Mouse (Mus musculus) layer of hippocampus, adult 9-10 months (tissue): ENCODE data around the gene Rptor.
A peak's percentile ranks its signal among the peaks of the same experiment; 100 is the strongest.

Source experiments
- DNase-seq: peaks from one replicate; pipeline ENCODE4 v3.0.0; 2022; ENCODE audit warnings: low spot score

Rptor gene

DNA sequence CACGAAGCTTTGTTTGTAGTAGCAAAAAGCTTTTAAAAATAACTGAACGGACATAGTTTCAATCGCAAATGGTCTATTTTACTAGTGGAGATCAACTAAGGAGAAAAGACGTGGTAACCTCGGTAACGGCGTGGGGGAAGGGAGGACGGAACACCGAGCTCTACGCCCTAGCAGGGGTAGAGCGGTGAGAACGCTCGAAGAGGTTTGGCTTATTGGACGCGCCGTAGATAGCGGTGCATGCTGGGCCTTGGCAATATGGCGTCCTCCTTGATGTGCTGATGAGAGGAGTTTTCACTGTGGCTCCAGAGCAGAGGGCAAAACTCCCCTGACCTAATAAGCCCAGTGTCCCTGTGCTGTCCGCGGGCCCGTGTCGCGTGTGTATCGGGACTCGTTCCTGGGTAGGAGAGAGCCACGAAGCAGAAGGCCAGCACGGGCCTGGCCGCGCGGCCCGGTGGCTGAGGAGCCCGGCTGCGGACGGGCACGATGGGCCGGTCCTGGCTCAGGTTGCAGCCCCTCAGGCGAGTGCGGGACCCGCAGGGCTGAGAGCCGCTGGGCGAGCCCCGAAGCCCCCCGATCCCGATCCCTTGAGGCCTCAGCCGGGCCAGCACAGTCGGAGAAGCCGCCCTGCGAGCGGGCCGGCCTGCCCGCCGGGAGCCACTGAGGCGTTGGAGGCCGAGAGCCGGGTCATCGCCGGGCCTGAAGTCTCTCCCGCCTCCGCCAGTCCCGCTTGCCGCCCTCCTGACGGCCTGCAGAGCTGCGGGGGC, at the start of gene Rptor:
Rptor (plus strand) TSS at position 143 of the 764 bp plus-strand sequence.
- DNase-seq: peak; percentile 97

DNA sequence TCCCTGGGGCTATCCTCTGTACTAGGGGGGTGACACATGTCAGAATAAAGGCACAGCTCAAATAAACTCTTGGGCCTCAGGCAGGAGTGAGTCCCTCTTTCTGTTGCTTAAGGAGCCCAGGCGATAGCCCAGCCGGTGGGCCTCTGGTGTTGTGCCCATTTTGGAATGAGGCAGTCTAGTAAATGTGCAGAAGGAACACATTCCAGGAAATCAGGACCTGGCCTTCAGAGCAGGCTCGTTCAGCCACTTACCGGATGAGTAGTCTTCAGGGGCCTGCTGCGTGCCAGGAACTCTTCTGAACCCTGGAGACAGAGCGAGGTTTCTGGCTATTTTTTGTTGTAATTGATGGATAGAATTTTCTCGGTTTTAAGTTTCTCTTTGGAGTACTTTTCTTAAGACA, 48.0 kb upstream of the Rptor start:
- DNase-seq: no peak

GRCm38 (mm10) chr11:119555170-119555569, 47.5 kb upstream of the Rptor start:
- DNase-seq: no peak

GRCm38 (mm10) chr11:119557940-119558869, 44.5 kb upstream of the Rptor start:
- no peak for DNase-seq

DNA sequence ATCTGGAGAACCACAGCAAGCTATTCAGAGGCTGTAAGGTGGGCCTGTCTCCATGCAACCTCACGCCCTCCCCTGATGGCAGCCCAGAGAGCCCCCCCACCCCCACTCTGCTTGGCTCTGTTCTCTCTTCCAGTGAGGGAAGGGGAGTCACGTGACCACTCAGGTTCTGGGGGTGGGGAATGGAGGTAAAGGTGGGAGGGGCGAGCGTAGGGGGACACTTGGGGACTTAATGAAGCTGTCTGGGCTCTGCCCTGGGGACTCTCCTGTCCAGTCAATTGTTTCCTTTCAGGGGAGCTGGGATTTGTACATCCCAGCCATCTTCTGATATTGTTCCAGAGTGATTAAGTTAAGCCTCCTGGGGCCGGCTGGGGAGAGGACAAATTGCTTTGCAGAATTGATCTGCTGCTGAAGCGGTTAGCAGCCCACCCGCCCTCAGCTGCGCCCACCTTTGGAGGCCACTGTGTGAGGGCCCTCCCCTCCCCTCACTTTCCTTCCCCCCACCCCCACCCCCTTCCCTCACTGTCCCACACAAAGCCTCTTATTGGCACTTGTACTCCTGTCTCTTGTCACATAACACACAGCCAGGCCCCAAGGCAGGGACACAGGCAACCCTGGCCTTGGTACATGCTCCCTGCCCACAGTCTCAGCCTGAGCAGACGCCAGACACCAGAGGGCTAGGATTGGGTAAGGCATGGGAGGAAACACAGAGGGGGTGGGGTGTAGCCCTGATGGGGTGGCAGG, 43.7 kb upstream of the Rptor start:
- DNase-seq: no peak

DNA sequence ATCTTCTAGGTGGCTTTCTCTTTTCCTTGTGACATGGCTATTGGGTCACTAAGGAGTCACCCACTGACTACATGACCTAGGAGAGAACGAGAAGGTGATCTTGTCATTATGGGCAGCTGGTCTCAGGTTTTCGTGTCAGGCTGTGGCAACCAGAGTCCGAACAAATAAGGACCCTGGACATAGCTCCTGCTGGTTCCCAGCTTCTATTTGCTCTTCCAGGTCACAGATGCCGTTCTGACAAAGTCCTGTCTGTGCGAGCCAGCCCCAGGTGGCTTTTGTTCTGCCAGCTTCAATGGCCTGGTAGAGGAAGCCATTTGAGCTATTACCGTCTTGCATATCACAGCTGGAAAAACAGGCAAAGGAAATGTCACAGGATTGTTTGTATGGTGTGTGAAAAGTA, 40.4 kb upstream of the Rptor start:
- no peak for DNase-seq

DNA sequence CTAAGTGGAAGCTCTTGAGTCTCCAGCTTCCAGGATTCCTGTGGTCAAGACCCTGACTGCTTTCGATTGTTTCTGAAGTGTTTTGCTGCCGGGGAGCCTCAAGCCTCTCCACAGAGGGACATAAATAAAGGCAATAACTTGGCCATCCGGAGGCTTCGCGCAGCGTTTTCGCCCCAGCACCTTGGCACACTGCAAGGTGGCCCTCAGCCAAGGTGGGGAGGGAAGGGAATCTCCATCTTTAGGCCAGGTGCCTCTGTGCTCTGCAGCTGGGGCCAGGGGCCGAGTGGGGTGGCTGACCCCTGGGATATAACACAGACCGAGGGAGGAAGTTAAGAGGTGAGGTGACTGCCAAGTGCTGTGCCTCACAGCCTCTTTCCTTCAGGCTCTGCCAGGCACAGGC, 39.5 kb upstream of the Rptor start:
- DNase-seq: no peak

DNA sequence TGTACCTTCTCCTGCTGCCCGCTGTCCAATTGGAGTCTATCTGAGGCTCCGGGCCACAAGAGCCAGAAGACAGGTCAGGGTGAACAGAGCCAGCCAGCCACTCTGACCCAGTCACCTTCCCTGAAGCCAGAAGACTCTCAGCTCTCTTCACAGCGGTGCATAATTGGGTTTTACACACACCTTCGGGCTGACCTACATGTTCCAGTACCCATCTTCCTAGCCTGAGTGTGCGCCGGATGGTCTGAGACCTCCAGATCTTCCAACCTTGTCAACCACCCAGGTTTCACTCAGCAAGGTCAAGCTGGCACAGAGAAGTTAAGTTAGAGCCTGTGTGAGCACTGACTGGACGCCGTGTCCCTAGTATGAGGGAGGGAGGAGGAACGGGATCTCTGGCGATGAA, 38.3 kb upstream of the Rptor start:
- DNase-seq: no peak

DNA sequence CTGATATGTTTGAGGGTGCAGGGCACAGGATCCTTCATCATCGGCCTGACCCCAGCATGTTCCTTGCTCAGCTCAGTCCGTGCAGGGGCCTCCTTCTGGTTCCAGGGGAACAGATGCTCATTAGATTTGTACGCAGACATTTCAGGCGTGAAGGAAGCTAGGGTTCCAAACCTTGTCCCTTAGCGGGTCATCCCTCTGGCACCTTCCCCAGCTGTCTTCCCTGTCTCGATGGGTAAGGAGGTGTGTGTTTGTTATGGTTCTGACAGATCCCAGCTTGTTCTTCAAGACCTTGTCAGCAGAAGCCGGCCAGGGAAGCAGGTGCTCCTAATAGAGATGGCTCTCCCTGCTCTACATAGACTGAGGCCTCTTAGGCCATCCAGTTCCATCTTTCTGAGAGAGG, 37.7 kb upstream of the Rptor start:
- DNase-seq: no peak

- DNase-seq: no peak
Observed at GRCm38 (mm10) chr11:119565684-119566083, 37.0 kb upstream of the Rptor start.

DNA sequence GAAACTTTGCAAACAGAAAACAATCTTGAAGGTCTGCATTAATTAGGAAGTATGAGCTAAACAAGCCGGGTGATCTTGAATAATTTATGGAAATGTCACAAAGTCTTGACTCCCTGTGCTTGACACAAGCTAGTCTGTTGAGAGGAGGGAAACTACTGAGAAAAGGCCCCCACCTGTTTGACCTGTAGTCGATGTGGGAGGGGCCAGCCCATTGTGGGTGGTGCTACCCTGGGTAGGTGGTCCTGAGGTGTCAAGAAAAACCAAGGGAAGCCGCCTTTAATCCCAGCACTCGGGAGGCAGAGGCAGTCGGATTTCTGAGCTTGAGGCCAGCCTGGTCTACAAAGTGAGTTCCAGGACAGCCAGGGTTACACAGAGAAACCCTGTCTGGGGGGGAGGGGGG, 36.5 kb upstream of the Rptor start:
- no peak for DNase-seq

GRCm38 (mm10) chr11:119572316-119573010, 30.2 kb upstream of the Rptor start:
- no peak for DNase-seq

- no peak for DNase-seq
Observed at GRCm38 (mm10) chr11:119576855-119577254, 25.9 kb upstream of the Rptor start.

- no peak for DNase-seq
Observed at GRCm38 (mm10) chr11:119577721-119578120, 25.0 kb upstream of the Rptor start.

DNA sequence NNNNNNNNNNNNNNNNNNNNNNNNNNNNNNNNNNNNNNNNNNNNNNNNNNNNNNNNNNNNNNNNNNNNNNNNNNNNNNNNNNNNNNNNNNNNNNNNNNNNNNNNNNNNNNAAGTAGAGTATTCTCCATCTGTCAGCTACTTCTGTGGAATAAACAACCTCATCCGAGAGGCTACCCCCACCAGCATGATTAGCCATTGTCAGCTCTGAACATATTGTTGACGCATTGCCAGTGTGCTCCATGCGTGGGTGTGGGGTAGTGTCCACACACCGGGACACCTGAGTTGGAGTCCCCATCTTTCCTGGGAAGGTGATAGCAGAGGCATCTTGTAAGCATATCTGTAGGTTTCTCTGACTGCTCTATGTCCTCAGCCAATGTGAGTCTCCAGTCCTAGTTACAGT, 16.2 kb upstream of the Rptor start:
- no peak for DNase-seq

DNA sequence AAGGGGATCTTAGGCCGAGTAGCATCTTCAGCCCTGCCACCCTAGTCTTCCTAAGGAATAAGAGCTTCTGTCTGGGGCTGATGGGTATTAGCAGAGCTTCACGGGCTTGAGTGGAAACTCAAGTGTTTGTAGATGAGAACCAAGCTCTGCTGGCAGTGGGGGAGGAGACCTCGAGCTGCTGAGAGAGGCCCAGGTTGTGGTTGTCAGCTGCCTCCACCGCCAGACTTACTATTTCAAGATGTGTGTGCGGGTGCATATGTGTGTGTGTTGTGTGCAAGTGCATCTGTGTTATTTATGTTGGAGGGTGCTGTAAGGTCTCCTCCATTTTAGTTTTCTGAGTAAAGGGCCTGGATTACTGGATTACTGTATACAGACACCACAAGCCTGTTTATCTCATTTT, 15.6 kb upstream of the Rptor start:
- no peak for DNase-seq

- no peak for DNase-seq
Observed at GRCm38 (mm10) chr11:119589242-119589641, 13.5 kb upstream of the Rptor start.

DNA sequence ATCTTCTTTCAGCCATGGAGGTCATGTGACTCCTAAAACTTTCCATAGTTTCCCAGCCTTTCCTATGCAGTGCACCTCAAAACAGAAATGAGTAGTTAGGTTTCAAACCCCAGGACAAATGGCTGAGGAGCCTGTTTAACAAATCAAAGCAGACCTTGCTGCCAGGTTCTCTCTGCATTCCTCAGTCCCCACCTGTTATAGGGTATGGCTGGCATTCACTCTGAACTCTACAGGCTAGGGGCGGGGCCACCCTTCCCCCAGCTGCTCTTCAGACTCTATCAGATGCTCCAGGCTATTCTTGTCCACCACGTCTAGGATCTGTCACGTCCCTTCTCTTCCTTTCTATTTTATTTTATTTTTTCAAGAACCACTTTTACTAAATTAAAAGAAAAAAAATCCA, 8.7 kb upstream of the Rptor start:
- no peak for DNase-seq

GRCm38 (mm10) chr11:119598856-119599255, 3.8 kb upstream of the Rptor start:
- no peak for DNase-seq

DNA sequence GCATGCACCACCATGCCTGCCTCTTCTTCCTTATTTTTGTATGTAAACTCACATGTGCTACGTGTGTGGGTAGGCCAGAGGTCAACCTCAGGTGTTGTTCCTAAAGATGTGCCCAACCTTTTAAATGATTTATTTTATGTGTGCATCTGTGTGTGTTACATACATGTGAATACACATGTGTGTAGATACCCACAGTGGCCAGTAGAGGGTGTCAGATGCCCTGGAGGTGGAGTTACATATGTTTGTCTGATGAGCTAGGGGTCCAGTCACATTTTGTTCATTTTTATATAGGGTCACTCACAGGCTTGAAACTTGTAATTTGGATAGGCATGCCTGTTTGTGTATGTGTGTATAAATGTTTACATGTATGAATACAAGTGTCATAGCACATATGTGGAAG, 2.4 kb upstream of the Rptor start:
- DNase-seq: no peak

- DNase-seq: no peak
Observed at GRCm38 (mm10) chr11:119602177-119602700, 466 bp upstream of the Rptor start.

DNA sequence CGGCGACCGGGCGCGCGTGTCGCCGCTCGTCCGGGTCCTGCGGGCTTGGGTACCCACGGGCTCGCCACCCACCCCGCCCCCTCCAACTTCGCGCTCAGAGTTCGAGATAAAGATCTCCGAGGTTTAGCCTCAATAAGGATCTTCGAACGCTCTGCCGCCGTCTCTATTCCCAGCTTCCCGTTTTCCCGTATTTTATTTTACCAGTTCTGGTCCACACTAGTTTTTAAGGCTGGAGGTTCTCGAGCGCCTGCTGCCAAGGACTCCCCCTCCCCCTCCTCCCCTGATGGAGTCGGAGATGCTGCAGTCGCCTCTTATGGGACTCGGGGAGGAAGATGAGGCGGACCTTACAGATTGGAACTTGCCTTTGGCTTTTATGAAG, 811 bp downstream of the Rptor start:
- DNase-seq: no peak
